Mouse (Mus musculus): Measurements from ENCODE around the gene 1700020A23Rik. TPM values are rescaled to one million over a fixed set of nuclear protein-coding genes. Genes with fewer than 3 reads are reported as not detected.

Gene 1700020A23Rik
- polyA plus RNA-seq, 1 experiment from 2014 or later, result not detected

- no peaks in the 10 kb centered on the region for H3K9me3 ChIP-seq (replicated peaks)
- no peak for DNase-seq (ENCODE audit: low spot score)
Observed at GRCm38 (mm10) chr2:130414094-130414856, 9.2 kb downstream of the 1700020A23Rik start.

GRCm38 (mm10) chr2:130421781-130422620, 16.9 kb downstream of the 1700020A23Rik start:
- WGBS, result 95% methylated on average over 26 of the region's 26 CpGs
- peaks cover 43% of the 10 kb centered on the region for H3K36me3 ChIP-seq
- no peak overlapping the region for H3K4me3 ChIP-seq
- peaks cover 14% of the 10 kb centered on the region for H3K27me3 ChIP-seq (ENCODE audit: low read depth, poor library complexity, severe bottlenecking)
- H3K4me1 ChIP-seq, result peaks cover 33% of the 10 kb centered on the region
- DNase-seq (ENCODE audit: low spot score), result no peak
- H3K9me3 ChIP-seq (replicated peaks), result no peaks in the 10 kb centered on the region
- H3K27ac ChIP-seq (replicated peaks), result no peak overlapping the region

More at GRCm38 (mm10) chr2:130414094-130414856, 9.2 kb downstream of the 1700020A23Rik start:
- Histone ChIP-seq H3K4me3 (no peak overlapping the region), H3K27ac (replicated peaks) (no peak overlapping the region), H3K36me3 (peaks cover 10% of the 10 kb centered on the region), H3K4me1 (peaks cover 7% of the 10 kb centered on the region), H3K27me3 (ENCODE audit: low read depth, poor library complexity, severe bottlenecking) (no peaks in the 10 kb centered on the region)
- 81% methylated on average over 6 of the region's 6 CpGs for WGBS

- DNase-seq (ENCODE audit: low spot score), result peak; percentile 82
Observed at GRCm38 (mm10) chr2:130423397-130424125, 18.5 kb downstream of the 1700020A23Rik start.

DNA sequence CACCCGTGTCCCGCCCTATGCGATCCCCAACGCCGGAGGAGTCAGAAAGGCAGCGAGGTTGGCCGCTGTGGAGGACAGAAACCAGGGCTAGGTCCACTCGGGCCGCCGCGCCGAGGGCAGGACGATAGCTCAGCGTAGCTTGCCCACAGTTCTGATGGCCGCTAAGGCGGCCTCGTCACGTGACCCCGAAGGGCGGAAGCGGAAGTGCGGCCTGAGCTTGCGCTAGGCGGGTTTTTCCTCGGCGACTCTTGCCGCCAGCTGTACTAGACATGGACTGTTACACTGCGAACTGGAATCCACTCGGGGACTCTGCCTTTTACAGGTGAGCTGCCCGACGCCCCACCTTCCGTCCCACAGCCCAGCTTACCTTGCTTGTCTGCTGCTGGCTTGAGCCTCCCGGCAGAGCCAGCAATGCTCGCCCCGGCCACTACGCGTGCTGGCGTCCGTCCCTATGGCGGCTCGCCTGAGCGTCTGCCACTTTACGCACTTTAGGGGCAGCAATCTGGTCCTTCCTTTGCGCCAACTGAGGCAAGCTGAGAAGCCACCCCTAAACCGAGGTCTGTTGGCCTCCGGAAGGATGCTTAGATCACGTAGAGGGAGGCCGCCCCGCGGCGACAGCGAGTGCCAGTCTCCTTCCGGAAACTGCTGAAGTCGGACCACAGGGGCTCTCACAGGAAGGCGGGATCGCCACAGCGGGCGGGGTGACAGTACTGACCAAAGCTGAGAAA, 19.2 kb downstream of the 1700020A23Rik start, which contains the start of the genes Vps16 and Pced1a:
TSS of gene Vps16 (plus strand) at position 214 of the 728 bp plus-strand sequence.
TSS of gene Pced1a (minus strand) at position 576 of the 728 bp plus-strand sequence.
- WGBS, result under 1% methylated on average over 58 of the region's 58 CpGs
- peaks cover 33% of the 10 kb centered on the region for H3K4me1 ChIP-seq
- no peaks in the 10 kb centered on the region for H3K9me3 ChIP-seq (replicated peaks)
- H3K27me3 ChIP-seq (ENCODE audit: low read depth, poor library complexity, severe bottlenecking), result peaks cover 14% of the 10 kb centered on the region
- peak within 1 kb of the TSS; percentile 65 for H3K4me3 ChIP-seq
- peak; percentile 95 for DNase-seq (ENCODE audit: low spot score)
- peak within 1 kb of the TSS; percentile 91 for H3K27ac ChIP-seq (replicated peaks)
- peaks cover 42% of the 10 kb centered on the region for H3K36me3 ChIP-seq

More at GRCm38 (mm10) chr2:130423397-130424125, 18.5 kb downstream of the 1700020A23Rik start:
- Histone ChIP-seq H3K27ac (replicated peaks) (peak overlapping the region; percentile 91), H3K36me3 (peaks cover 49% of the 10 kb centered on the region), H3K9me3 (replicated peaks) (no peaks in the 10 kb centered on the region), H3K4me3 (peak overlapping the region; percentile 65), H3K27me3 (ENCODE audit: low read depth, poor library complexity, severe bottlenecking) (peaks cover 14% of the 10 kb centered on the region), H3K4me1 (peaks cover 33% of the 10 kb centered on the region)
- WGBS, result 19% methylated on average over 49 of the region's 49 CpGs

DNA sequence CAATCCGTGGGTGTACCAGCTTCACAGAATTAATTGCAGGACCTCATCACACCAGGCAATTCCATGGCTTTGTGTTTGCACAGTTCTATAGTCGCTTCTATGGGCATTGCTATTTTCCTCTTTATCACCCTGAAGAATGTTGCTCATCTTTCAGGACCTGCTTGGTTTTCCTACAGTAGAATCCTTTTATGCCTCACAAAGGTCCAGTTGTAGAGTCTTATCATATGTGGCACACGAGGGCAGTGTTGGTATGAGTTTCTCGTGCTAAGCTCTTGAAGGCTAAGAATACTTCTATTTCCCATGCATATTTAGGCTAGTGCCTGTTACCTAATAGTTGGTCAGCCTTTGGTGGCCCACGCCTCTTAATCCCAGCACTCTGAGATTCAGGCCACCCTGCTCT, 20.1 kb downstream of the 1700020A23Rik start:
- Histone ChIP-seq H3K4me3 (peak overlapping the region; percentile 65), H3K9me3 (replicated peaks) (no peaks in the 10 kb centered on the region), H3K36me3 (peaks cover 38% of the 10 kb centered on the region), H3K27me3 (ENCODE audit: low read depth, poor library complexity, severe bottlenecking) (peaks cover 14% of the 10 kb centered on the region), H3K27ac (replicated peaks) (peak overlapping the region; percentile 91), H3K4me1 (peaks cover 33% of the 10 kb centered on the region)
- WGBS, result 62% methylated on average over 5 of the region's 5 CpGs
- no peak for DNase-seq (ENCODE audit: low spot score)

GRCm38 (mm10) chr2:130429851-130430250, 24.8 kb downstream of the 1700020A23Rik start:
- Histone ChIP-seq H3K4me1 (peaks cover 7% of the 10 kb centered on the region), H3K27ac (replicated peaks) (no peak overlapping the region), H3K27me3 (ENCODE audit: low read depth, poor library complexity, severe bottlenecking) (no peaks in the 10 kb centered on the region), H3K36me3 (peaks cover 32% of the 10 kb centered on the region), H3K4me3 (no peak overlapping the region), H3K9me3 (replicated peaks) (no peaks in the 10 kb centered on the region)
- WGBS, result 76% methylated on average over 2 of the region's 2 CpGs
- DNase-seq (ENCODE audit: low spot score), result no peak

- 84% methylated on average over 3 of the region's 3 CpGs for WGBS
- Histone ChIP-seq H3K27me3 (ENCODE audit: low read depth, poor library complexity, severe bottlenecking) (no peaks in the 10 kb centered on the region), H3K9me3 (replicated peaks) (no peaks in the 10 kb centered on the region), H3K27ac (replicated peaks) (no peak overlapping the region), H3K36me3 (peaks cover 32% of the 10 kb centered on the region), H3K4me3 (no peak overlapping the region), H3K4me1 (peaks cover 1% of the 10 kb centered on the region)
- DNase-seq (ENCODE audit: low spot score), result no peak
Observed at GRCm38 (mm10) chr2:130430484-130430883, 25.4 kb downstream of the 1700020A23Rik start.

DNA sequence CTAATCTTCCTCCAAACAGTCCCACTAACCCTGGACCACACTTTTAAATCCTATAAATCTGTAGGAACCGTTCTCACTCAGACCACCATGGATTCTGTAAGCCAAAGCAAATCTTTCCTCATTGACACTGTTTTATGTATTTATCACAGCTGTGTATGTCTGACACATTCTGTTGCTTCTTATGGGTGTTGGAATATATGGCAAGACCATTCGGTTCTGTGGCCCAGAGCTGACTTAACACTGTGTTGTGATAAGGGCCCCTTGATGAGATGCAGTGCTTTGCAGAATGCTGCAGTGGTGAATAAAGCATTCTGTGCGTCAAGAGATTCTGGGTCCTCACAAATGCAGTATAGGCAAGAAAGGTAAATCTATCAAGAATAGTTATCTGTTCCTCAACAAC, 27.1 kb downstream of the 1700020A23Rik start:
- Histone ChIP-seq H3K9me3 (replicated peaks) (no peaks in the 10 kb centered on the region), H3K27ac (replicated peaks) (no peak overlapping the region), H3K4me3 (no peak overlapping the region), H3K27me3 (ENCODE audit: low read depth, poor library complexity, severe bottlenecking) (no peaks in the 10 kb centered on the region), H3K4me1 (no peaks in the 10 kb centered on the region), H3K36me3 (peaks cover 32% of the 10 kb centered on the region)
- WGBS, result 90% methylated on average over 3 of the region's 3 CpGs
- no peak for DNase-seq (ENCODE audit: low spot score)

GRCm38 (mm10) chr2:130433152-130433551, 28.1 kb downstream of the 1700020A23Rik start:
- peaks cover 33% of the 10 kb centered on the region for H3K36me3 ChIP-seq
- 28% methylated on average over 4 of the region's 4 CpGs for WGBS
- no peaks in the 10 kb centered on the region for H3K27me3 ChIP-seq (ENCODE audit: low read depth, poor library complexity, severe bottlenecking)
- no peak for DNase-seq (ENCODE audit: low spot score)
- no peaks in the 10 kb centered on the region for H3K4me1 ChIP-seq
- no peak overlapping the region for H3K27ac ChIP-seq (replicated peaks)
- no peaks in the 10 kb centered on the region for H3K9me3 ChIP-seq (replicated peaks)
- H3K4me3 ChIP-seq, result no peak overlapping the region

DNA sequence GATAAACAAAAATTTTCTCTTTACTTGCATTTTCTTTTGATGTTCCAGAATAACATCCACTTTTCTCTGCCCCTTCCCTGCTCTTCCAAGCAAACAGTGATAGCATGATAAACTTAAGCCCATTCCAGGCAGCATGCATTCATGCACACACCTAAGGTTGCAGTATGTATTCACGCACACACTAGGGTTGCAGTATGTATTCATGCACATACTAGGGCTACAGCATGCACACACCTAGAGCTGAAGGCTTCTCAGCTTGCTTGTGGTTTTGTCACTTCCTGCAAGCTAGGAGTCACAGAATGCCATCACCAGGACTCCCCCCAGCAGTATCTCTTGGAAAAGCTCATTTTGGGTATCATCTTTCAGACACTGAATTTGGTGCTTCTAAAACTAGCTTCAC, 31.7 kb downstream of the 1700020A23Rik start:
- 94% methylated on average over 1 of the region's 1 CpGs for WGBS
- no peaks in the 10 kb centered on the region for H3K4me1 ChIP-seq
- H3K36me3 ChIP-seq, result peaks cover 57% of the 10 kb centered on the region
- no peaks in the 10 kb centered on the region for H3K27me3 ChIP-seq (ENCODE audit: low read depth, poor library complexity, severe bottlenecking)
- no peaks in the 10 kb centered on the region for H3K9me3 ChIP-seq (replicated peaks)
- no peak for DNase-seq (ENCODE audit: low spot score)
- no peak overlapping the region for H3K4me3 ChIP-seq
- H3K27ac ChIP-seq (replicated peaks), result no peak overlapping the region

- peaks cover 72% of the 10 kb centered on the region for H3K36me3 ChIP-seq
- no peaks in the 10 kb centered on the region for H3K27me3 ChIP-seq (ENCODE audit: low read depth, poor library complexity, severe bottlenecking)
- no peak for DNase-seq (ENCODE audit: low spot score)
- no peaks in the 10 kb centered on the region for H3K4me1 ChIP-seq
- 96% methylated on average over 3 of the region's 3 CpGs for WGBS
- no peaks in the 10 kb centered on the region for H3K9me3 ChIP-seq (replicated peaks)
- H3K27ac ChIP-seq (replicated peaks), result no peak overlapping the region
- no peak overlapping the region for H3K4me3 ChIP-seq
Observed at GRCm38 (mm10) chr2:130438861-130439260, 33.8 kb downstream of the 1700020A23Rik start.

Measured in midbrain, embryonic 10.5 days (tissue).